Mouse (Mus musculus): Measurements from ENCODE around the gene Cd59b. TPM values are rescaled to one million over a fixed set of nuclear protein-coding genes. Genes with fewer than 3 reads are reported as not detected.

Cd59b gene
- total and polyA plus RNA-seq, 3 experiments, result 0.38 TPM; not detected in 2

DNA sequence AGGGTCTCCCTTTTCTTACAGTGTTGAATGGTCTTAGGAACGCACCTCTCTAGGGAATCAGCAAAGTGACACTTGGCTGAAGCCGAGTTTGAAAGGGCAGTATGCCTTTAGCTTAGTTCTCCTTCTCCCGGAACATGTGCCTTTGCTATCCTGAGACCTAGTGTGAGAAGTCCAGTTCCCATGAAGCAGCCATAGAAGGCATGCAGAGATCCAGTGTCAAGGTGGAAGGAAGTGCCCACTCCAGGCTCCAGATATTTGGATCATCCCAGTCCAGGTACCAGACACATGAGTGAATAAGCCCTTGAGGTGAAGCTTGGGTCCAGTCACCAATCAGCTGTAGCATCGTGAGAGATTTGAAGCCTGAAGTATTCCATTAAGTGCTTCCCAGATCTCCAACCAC, 10.7 kb upstream of the Cd59b start:
- DNase-seq (ENCODE audit: low read depth, low spot score), result no peak
- peaks cover 2 to 12% of the 10 kb centered on the region in 2 experiments; a peak in 3 of 4 replicates for H3K36me3 ChIP-seq (ENCODE audit: control insufficient read depth in 1 of 2, insufficient read depth in 2 of 2, low read length in 2 of 2)
- H3K27ac ChIP-seq (ENCODE audit: control insufficient read depth, low read depth, low read length), result no peak overlapping the region
- H3K9me3 ChIP-seq (replicated peaks; ENCODE audit: insufficient read depth, low read length), result no peaks in the 10 kb centered on the region
- no peaks in the 10 kb centered on the region for H3K27me3 ChIP-seq (ENCODE audit: control insufficient read depth in 1 of 2, insufficient read depth in 2 of 2, low read length in 2 of 2)
- TF ChIP-seq KAT2A (conservative IDR thresholded peaks at IDR 0.05; ENCODE audit: low read depth, low read length), result no peak
- TF ChIP-seq MXI1 (IDR thresholded peaks at IDR 0.05; ENCODE audit: low read depth, low read length), result no peak
- TF ChIP-seq E2F4 (IDR thresholded peaks at IDR 0.05; ENCODE audit: borderline replicate concordance, low read depth, low read length), result no peak
- TF ChIP-seq TAL1 (IDR thresholded peaks at IDR 0.05; ENCODE audit: low read length), result no peak
- no peak for TF ChIP-seq BHLHE40 (IDR thresholded peaks at IDR 0.05; ENCODE audit: borderline replicate concordance, low read depth, low read length)
- TF ChIP-seq MYB (IDR thresholded peaks at IDR 0.05; ENCODE audit: low read depth, low read length), result no peak
- TF ChIP-seq TCF12 (IDR thresholded peaks at IDR 0.05; ENCODE audit: low read depth, low read length), result no peak
- no peak for TF ChIP-seq MAFK (IDR thresholded peaks at IDR 0.05; ENCODE audit: borderline replicate concordance, low read depth, low read length)
- no peak for TF ChIP-seq ETS1 (IDR thresholded peaks at IDR 0.05; ENCODE audit: low read depth, low read length)
- no peak for TF ChIP-seq ZNF384 (IDR thresholded peaks at IDR 0.05; ENCODE audit: low read depth, low read length)
- no peak for TF ChIP-seq EP300 (IDR thresholded peaks at IDR 0.05; ENCODE audit: low read depth in 1 of 2, low read length in 2 of 2)
- no peak for TF ChIP-seq POLR2AphosphoS2 (IDR thresholded peaks at IDR 0.05; ENCODE audit: low read length)
- TF ChIP-seq ELF1 (IDR thresholded peaks at IDR 0.05; ENCODE audit: low read depth, low read length), result no peak
- TF ChIP-seq RAD21 (IDR thresholded peaks at IDR 0.05; ENCODE audit: low read depth, low read length), result no peak
- TF ChIP-seq CHD2 (IDR thresholded peaks at IDR 0.05; ENCODE audit: low read length), result no peak
- no peak for TF ChIP-seq MAX (IDR thresholded peaks at IDR 0.05; ENCODE audit: low read length)
- TF ChIP-seq CTCF (IDR thresholded peaks at IDR 0.05 in 2 of 3, conservative IDR thresholded peaks at IDR 0.05 in 1 of 3; ENCODE audit: control insufficient read depth in 1 of 3, insufficient read depth in 1 of 3, low read depth in 2 of 3, low read length in 3 of 3, poor library complexity in 1 of 3, severe bottlenecking in 1 of 3), result no peak
- TF ChIP-seq GATA1 (IDR thresholded peaks at IDR 0.05; ENCODE audit: low read depth, low read length), result no peak
- TF ChIP-seq SIN3A (IDR thresholded peaks at IDR 0.05; ENCODE audit: low read length), result no peak
- no peaks in the 10 kb centered on the region for H3K79me2 ChIP-seq (ENCODE audit: control insufficient read depth, insufficient read depth, low read length, poor library complexity)
- no peak overlapping the region for H3K4me3 ChIP-seq (ENCODE audit: control insufficient read depth in 1 of 2, insufficient read depth in 1 of 2, low read depth in 2 of 2, low read length in 2 of 2)
- H3K4me1 ChIP-seq (ENCODE audit: control insufficient read depth in 1 of 2, insufficient read depth in 2 of 2, low read length in 2 of 2), result no peaks in the 10 kb centered on the region
- no peak overlapping the region for H3K9ac ChIP-seq (ENCODE audit: control insufficient read depth, low read depth, low read length, poor library complexity, severe bottlenecking)

DNA sequence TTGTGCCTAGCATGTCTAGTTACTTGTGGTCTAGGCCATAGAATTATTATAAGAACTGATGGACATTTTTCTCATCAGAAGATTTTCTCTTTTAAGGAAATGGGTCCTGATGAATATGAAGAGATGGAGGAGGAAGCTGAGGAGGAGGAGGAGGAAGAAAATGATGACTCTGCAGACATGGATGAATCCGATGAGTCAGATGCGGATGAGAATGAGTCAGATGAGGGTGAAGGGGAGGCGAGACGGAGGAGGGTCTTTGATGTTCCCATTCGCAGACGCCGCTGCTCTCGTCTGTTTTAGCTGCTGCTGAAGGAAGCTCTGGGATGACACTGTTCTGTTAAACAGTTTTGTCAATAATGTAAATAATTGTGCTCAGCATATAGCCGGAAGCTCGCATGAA, 9.9 kb upstream of the Cd59b start:
- Histone ChIP-seq H3K27me3 (ENCODE audit: control insufficient read depth in 1 of 2, insufficient read depth in 2 of 2, low read length in 2 of 2) (no peaks in the 10 kb centered on the region), H3K36me3 (ENCODE audit: control insufficient read depth in 1 of 2, insufficient read depth in 2 of 2, low read length in 2 of 2) (peaks cover under 1 to 12% of the 10 kb centered on the region in 2 experiments; a peak in 3 of 4 replicates), H3K27ac (ENCODE audit: control insufficient read depth, low read depth, low read length) (no peak overlapping the region), H3K9ac (ENCODE audit: control insufficient read depth, low read depth, low read length, poor library complexity, severe bottlenecking) (no peak overlapping the region), H3K9me3 (replicated peaks; ENCODE audit: insufficient read depth, low read length) (no peaks in the 10 kb centered on the region), H3K79me2 (ENCODE audit: control insufficient read depth, insufficient read depth, low read length, poor library complexity) (no peaks in the 10 kb centered on the region), H3K4me3 (ENCODE audit: control insufficient read depth in 1 of 2, insufficient read depth in 1 of 2, low read depth in 2 of 2, low read length in 2 of 2) (no peak overlapping the region), H3K4me1 (ENCODE audit: control insufficient read depth in 1 of 2, insufficient read depth in 2 of 2, low read length in 2 of 2) (no peaks in the 10 kb centered on the region)
- DNase-seq (ENCODE audit: low read depth, low spot score), result no peak
- no peak for TF ChIP-seq CHD1 (IDR thresholded peaks at IDR 0.05; ENCODE audit: low read depth, low read length)
- no peak for TF ChIP-seq MYC (IDR thresholded peaks at IDR 0.05; ENCODE audit: low read depth, low read length)
- no peak for TF ChIP-seq ZC3H11A (IDR thresholded peaks at IDR 0.05; ENCODE audit: low read depth, low read length)
- TF ChIP-seq POLR2AphosphoS5 (IDR thresholded peaks at IDR 0.05; ENCODE audit: borderline replicate concordance, low read depth, low read length), result no peak

Data from MEL (cell line).